Comparison of ENCODE assay signal across 14 mouse cellular contexts in the genomic region with DNA sequence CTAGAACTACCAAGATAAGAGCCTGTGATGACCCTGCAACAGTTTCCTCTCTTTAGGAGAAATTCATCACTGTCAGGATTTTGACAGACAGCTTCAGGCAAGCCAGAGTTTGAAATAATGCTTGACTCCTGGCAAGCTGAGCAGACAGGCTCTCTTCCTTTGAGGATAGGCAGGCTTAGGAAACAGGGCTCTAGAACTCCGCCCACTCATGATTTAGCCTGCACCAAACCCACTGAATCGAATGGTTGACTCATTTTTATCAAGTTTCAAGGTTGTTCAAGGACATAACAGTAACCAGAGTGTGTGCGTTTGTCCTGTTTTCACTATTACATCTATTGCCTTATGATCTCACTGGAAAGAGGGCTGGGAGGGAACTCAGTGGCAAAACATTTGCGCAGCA. TPM values are rescaled to one million over a fixed set of nuclear protein-coding genes. Genes with fewer than 3 reads are reported as not detected.
"Had no signal": no experiment of that assay in that cellular context is flagged by ENCODE, and none has a peak within 500 bp of the region (broad histone marks: within the 10 kb centered on the region; RNA-seq: fewer than 3 reads in every experiment).

No protein-coding gene starts in this region.

- DNase-seq: lung, embryonic 14.5 days; lung, postnatal 10 days; lung, postnatal 4 days; midbrain, embryonic 14.5 days; retina, postnatal 1 day; right cerebral cortex, adult 18-20 months; right cerebral cortex, postnatal 25 days; right cerebral cortex, postnatal 4 days; spleen, adult 18-20 months; thymus, adult 18-20 months; thymus, postnatal 14 days; thymus, postnatal 36 days had no signal

RNA-seq across cellular contexts. Expression of a gene that starts 18.8 kb away (rescaled TPM):
- total RNA-seq: megakaryocyte, adult 5-6 weeks; megakaryocyte-erythroid progenitor cell, adult 5-6 weeks had no signal
